Mouse (Mus musculus): ENCODE data around the gene Arhgap17. TPM values are rescaled to one million over a fixed set of nuclear protein-coding genes. Genes with fewer than 3 reads are reported as not detected.

The Arhgap17 gene
- total and polyA plus RNA-seq, 2 experiments from 2014 or later, result 4.8 to 6.3 TPM

GRCm38 (mm10) chr7:123367218-123368150 is 2.2 kb downstream of the Arhgap17 start:
- no peak overlapping the region for H3K4me3 ChIP-seq (ENCODE audit: low read depth, low read length)
- no peaks in the 10 kb centered on the region for H3K27me3 ChIP-seq (ENCODE audit: insufficient read depth, low read length)
- H3K9ac ChIP-seq (replicated peaks; ENCODE audit: low read length, poor library complexity, severe bottlenecking), result no peak overlapping the region
- H3K27ac ChIP-seq (ENCODE audit: low read depth, low read length), result no peak overlapping the region
- 82% methylated on average over 16 of the region's 16 CpGs for WGBS
- H3K4me2 ChIP-seq (ENCODE audit: low read depth, low read length, poor library complexity, severe bottlenecking), result no peak overlapping the region; the same call in 1 of the 2 replicates
- TF ChIP-seq CTCF (IDR thresholded peaks at IDR 0.05), result no peak
- H3K36me3 ChIP-seq (ENCODE audit: insufficient read depth, low read length), result no peaks in the 10 kb centered on the region
- no peaks in the 10 kb centered on the region; the same call in 1 of the 2 replicates for H3K4me1 ChIP-seq (ENCODE audit: insufficient read depth, low read length)
- H3K9me3 ChIP-seq (ENCODE audit: low read length), result no peaks in the 10 kb centered on the region
- ATAC-seq (ENCODE audit: low FRiP score) (no peak), DNase-seq (ENCODE audit: low spot score) (no peak)

GRCm38 (mm10) chr7:123366806-123367205 is 2.9 kb downstream of the Arhgap17 start:
- H3K4me1 ChIP-seq (ENCODE audit: insufficient read depth, low read length), result no peaks in the 10 kb centered on the region; the same call in 1 of the 2 replicates
- H3K4me3 ChIP-seq (ENCODE audit: low read depth, low read length), result no peak overlapping the region
- H3K36me3 ChIP-seq (ENCODE audit: insufficient read depth, low read length), result no peaks in the 10 kb centered on the region
- no peaks in the 10 kb centered on the region for H3K9me3 ChIP-seq (ENCODE audit: low read length)
- H3K27ac ChIP-seq (ENCODE audit: low read depth, low read length), result no peak overlapping the region
- WGBS, result 80% methylated on average over 8 of the region's 8 CpGs
- TF ChIP-seq CTCF (IDR thresholded peaks at IDR 0.05), result no peak
- no peak for ATAC-seq (ENCODE audit: low FRiP score)
- H3K4me2 ChIP-seq (ENCODE audit: low read depth, low read length, poor library complexity, severe bottlenecking), result 0 out of 2 replicates have a peak overlapping the region, but pooled peaks have one; percentile 12
- H3K9ac ChIP-seq (replicated peaks; ENCODE audit: low read length, poor library complexity, severe bottlenecking), result no peak overlapping the region
- DNase-seq (ENCODE audit: low spot score), result no peak
- H3K27me3 ChIP-seq (ENCODE audit: insufficient read depth, low read length), result no peaks in the 10 kb centered on the region

- Histone ChIP-seq H3K36me3 (ENCODE audit: insufficient read depth, low read length) (no peaks in the 10 kb centered on the region), H3K27me3 (ENCODE audit: insufficient read depth, low read length) (no peaks in the 10 kb centered on the region), H3K9ac (replicated peaks; ENCODE audit: low read length, poor library complexity, severe bottlenecking) (no peak overlapping the region), H3K4me3 (ENCODE audit: low read depth, low read length) (no peak overlapping the region), H3K27ac (ENCODE audit: low read depth, low read length) (no peak overlapping the region), H3K4me1 (ENCODE audit: insufficient read depth, low read length) (no peaks in the 10 kb centered on the region; the same call in 1 of the 2 replicates), H3K9me3 (ENCODE audit: low read length) (no peaks in the 10 kb centered on the region), H3K4me2 (ENCODE audit: low read depth, low read length, poor library complexity, severe bottlenecking) (no peak overlapping the region)
- no peak for TF ChIP-seq CTCF (IDR thresholded peaks at IDR 0.05)
- WGBS, result 77% methylated on average over 7 of the region's 7 CpGs
- DNase-seq (ENCODE audit: low spot score), result peak; percentile 24
- no peak for ATAC-seq (ENCODE audit: low FRiP score)
Measured at GRCm38 (mm10) chr7:123365876-123366741, 3.6 kb downstream of the Arhgap17 start.

GRCm38 (mm10) chr7:123363971-123364370 is 5.7 kb downstream of the Arhgap17 start:
- Histone ChIP-seq H3K4me3 (ENCODE audit: low read depth, low read length) (no peak overlapping the region), H3K4me2 (ENCODE audit: low read depth, low read length, poor library complexity, severe bottlenecking) (no peak overlapping the region), H3K9me3 (ENCODE audit: low read length) (no peaks in the 10 kb centered on the region), H3K4me1 (ENCODE audit: insufficient read depth, low read length) (no peaks in the 10 kb centered on the region; the same call in 1 of the 2 replicates), H3K36me3 (ENCODE audit: insufficient read depth, low read length) (no peaks in the 10 kb centered on the region), H3K9ac (replicated peaks; ENCODE audit: low read length, poor library complexity, severe bottlenecking) (no peak overlapping the region), H3K27ac (ENCODE audit: low read depth, low read length) (no peak overlapping the region), H3K27me3 (ENCODE audit: insufficient read depth, low read length) (no peaks in the 10 kb centered on the region)
- no peak for DNase-seq (ENCODE audit: low spot score)
- 87% methylated on average over 8 of the region's 8 CpGs for WGBS
- no peak for ATAC-seq (ENCODE audit: low FRiP score)
- no peak for TF ChIP-seq CTCF (IDR thresholded peaks at IDR 0.05)

DNA sequence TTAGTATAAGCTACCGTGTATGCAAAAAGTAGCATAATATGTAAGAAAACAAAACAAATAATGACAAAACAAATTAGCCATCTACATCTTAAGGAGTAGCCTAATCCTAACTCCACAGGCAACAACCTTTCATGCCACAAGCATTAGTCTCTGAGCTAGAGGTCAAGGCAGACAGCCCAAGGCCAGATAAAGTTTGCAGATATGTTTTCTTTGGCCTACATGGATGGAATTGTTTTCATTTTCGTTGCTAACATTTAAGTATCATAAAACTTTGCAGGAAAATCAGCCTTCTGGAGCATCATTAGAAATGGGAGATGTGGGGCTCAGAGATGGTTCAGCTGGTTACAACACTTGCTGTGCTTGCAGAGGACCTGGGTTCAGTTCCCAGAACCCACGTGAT is 6.9 kb downstream of the Arhgap17 start:
- TF ChIP-seq CTCF (IDR thresholded peaks at IDR 0.05), result no peak
- H3K4me1 ChIP-seq (ENCODE audit: insufficient read depth, low read length), result no peaks in the 10 kb centered on the region; the same call in 1 of the 2 replicates
- H3K4me2 ChIP-seq (ENCODE audit: low read depth, low read length, poor library complexity, severe bottlenecking), result no peak overlapping the region
- no peak overlapping the region for H3K9ac ChIP-seq (replicated peaks; ENCODE audit: low read length, poor library complexity, severe bottlenecking)
- no peak for ATAC-seq (ENCODE audit: low FRiP score)
- H3K9me3 ChIP-seq (ENCODE audit: low read length), result no peaks in the 10 kb centered on the region
- H3K4me3 ChIP-seq (ENCODE audit: low read depth, low read length), result no peak overlapping the region
- H3K27ac ChIP-seq (ENCODE audit: low read depth, low read length), result no peak overlapping the region
- H3K27me3 ChIP-seq (ENCODE audit: insufficient read depth, low read length), result no peaks in the 10 kb centered on the region
- DNase-seq (ENCODE audit: low spot score), result no peak
- WGBS, result 90% methylated on average over 3 of the region's 3 CpGs
- no peaks in the 10 kb centered on the region for H3K36me3 ChIP-seq (ENCODE audit: insufficient read depth, low read length)
